Mouse (Mus musculus) midbrain, embryonic 13.5 days (tissue): ENCODE measurements at regions not wholly inside any gene's neighbourhood (a gene's known extent, or its start where the extent isn't known, plus 50 kb on each side); places are given as distances from the start of the nearest gene placed in this dataset.

Experiments
- ATAC-seq: fragments of 200-750 bp; cut with Nextera tagmentation; 2 replicates; pipeline ENCODE4 v1.8.0; 2017; ENCODE audit warnings: mild to moderate bottlenecking, moderate TSS enrichment, moderate library complexity
- H3K27ac ChIP-seq: fragments of 300-500 bp; sonication (generic); 2 replicates; pipeline ENCODE4 v1.5.1; 2015; ENCODE audit warnings: inconsistent platforms, mild to moderate bottlenecking, moderate library complexity
- H3K27me3 ChIP-seq: fragments of 300-500 bp; sonication (generic); 2 replicates; pipeline ENCODE4 v1.6.1; 2015; ENCODE audit warnings: mild to moderate bottlenecking, inconsistent platforms
- H3K36me3 ChIP-seq: fragments of 300-500 bp; sonication (generic); 2 replicates; pipeline ENCODE4 v1.6.1; 2015; ENCODE audit warnings: mild to moderate bottlenecking, inconsistent platforms
- H3K4me1 ChIP-seq: fragments of 300-500 bp; sonication (generic); replicated peaks from 2 replicates; pipeline ENCODE4 v1.6.1; 2015; ENCODE audit warnings: inconsistent platforms
- H3K4me2 ChIP-seq: fragments of 300-500 bp; sonication (generic); replicated peaks from 2 replicates; pipeline ENCODE4 v1.6.1; 2015; ENCODE audit warnings: moderate library complexity, mild to moderate bottlenecking, inconsistent platforms
- H3K4me3 ChIP-seq: fragments of 300-500 bp; sonication (generic); replicated peaks from 2 replicates; pipeline ENCODE4 v1.5.1; 2015; ENCODE audit warnings: mild to moderate bottlenecking, inconsistent platforms
- H3K9ac ChIP-seq: fragments of 300-500 bp; sonication (generic); replicated peaks from 2 replicates; pipeline ENCODE4 v1.6.1; 2015; ENCODE audit warnings: mild to moderate bottlenecking, inconsistent platforms
- H3K9me3 ChIP-seq: fragments of 300-500 bp; sonication (generic); 2 replicates; pipeline ENCODE4 v1.6.1; 2016; ENCODE audit warnings: mild to moderate bottlenecking, inconsistent platforms
- WGBS: fragments of 180-500 bp; shearing (Covaris S2); methylation state at CpG from one replicate; pipeline ENCODE4 v1.1.7; 2015; 5-methylcytosine and 5-hydroxymethylcytosine counted together

DNA sequence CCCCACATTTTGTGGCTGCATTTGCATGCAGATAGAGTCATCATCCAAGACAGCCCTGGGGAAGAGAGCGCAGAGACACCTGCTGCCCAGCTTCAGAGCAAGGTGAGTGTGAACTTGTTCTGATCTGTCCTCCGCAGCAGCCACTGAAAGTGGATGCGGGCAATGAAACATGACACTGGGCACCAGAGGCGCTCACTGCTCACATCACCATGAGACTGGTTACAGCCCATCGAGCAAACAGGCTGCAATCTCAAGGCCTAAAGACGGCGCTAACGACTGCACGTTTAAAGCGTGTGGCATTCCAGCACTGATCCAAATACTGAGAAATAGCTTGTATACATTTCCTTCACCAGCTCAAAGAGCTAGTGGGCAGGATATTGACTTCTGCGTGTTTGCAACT is 65.8 kb downstream of the Barhl2 start:
- no peak for ATAC-seq

DNA sequence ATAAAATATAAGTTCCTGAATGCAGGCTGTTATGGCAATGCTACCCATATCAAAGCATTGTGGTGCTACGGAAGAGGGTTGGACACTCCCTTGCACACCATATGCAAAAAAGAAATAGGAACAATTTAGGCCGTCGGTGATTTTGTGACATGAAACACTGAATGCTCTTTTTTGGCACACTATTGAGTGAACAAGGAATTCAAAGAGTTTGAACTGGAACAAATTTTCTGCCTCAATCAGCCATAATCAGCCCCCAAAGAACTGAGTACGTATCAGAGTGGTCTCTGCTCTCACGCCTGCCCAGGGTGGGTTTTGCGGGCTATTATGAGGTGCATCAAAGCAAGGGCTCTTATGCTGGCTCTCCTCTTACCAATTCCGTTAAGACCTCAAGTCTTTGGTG is 71.3 kb downstream of the Barhl2 start:
- ATAC-seq: no peak
- no peak overlapping the region; the same call in 1 of the 2 replicates for H3K27ac ChIP-seq
- H3K4me1 ChIP-seq: peaks cover 45% of the 10 kb centered on the region
- no peak overlapping the region for H3K9ac ChIP-seq
- 26% methylated on average over 7 of the region's 7 CpGs for WGBS
- H3K9me3 ChIP-seq: 0 out of 2 replicates have a peak, but pooled peaks cover 4% of the 10 kb centered on the region
- peak overlapping the region; percentile 17 for H3K4me2 ChIP-seq
- peaks cover 35% of the 10 kb centered on the region for H3K27me3 ChIP-seq
- peak overlapping the region; percentile 14; the same call in 1 of the 2 replicates for H3K4me3 ChIP-seq
- H3K36me3 ChIP-seq: no peaks in the 10 kb centered on the region

More for the DNA sequence above, 65.8 kb downstream of the Barhl2 start:
- Histone ChIP-seq H3K9ac (no peak overlapping the region), H3K4me2 (no peak overlapping the region), H3K9me3 (peaks cover 6% of the 10 kb centered on the region; the same call in 1 of the 2 replicates), H3K4me1 (peaks cover 8% of the 10 kb centered on the region), H3K36me3 (no peaks in the 10 kb centered on the region), H3K27me3 (peaks cover 19% of the 10 kb centered on the region), H3K27ac (no peak overlapping the region), H3K4me3 (no peak overlapping the region)
- WGBS: 73% methylated on average over 11 of the region's 11 CpGs

DNA sequence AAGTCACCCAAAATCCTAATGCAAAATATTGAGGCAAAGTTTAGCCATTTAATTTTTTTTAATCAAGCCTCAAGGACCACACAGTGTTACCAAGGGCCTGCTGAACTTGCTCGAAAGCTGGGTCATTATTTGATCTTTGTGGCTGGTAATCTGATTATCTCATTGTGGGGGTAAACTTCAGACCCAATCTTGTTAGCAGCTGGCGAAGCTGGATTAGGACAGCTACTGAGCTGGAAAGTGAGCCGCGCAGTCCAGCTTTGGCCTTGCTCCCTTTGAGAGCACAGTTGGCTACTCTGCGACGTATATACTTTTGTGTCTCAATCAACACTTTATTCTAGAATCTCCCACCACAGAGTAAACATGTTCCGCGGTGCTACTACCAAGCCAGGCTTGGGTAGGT is 72.1 kb downstream of the Barhl2 start:
- peaks cover 42% of the 10 kb centered on the region for H3K27me3 ChIP-seq
- 23% methylated on average over 8 of the region's 8 CpGs for WGBS

DNA sequence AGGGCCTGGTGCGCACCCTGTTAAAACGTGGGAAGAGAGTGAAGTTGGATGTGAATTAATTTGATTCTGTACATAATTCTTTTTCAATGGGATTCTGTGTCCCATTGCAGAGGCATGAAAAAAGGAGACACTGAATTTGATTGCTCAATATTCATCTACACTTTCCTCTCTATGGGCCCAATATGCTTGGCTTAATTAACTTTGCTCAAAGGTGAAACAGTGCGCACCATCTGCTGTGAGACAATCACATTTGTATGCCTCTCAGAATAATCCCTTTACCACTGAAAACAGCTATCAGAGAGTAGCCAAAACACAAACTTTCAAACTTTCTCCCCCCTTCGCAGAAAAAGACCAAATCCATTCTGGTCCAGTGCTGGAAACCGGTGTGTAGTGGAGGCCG is 72.7 kb downstream of the Barhl2 start:
- Histone ChIP-seq H3K4me2 (0 out of 2 replicates have a peak overlapping the region, but pooled peaks have one; percentile 5), H3K4me1 (peaks cover 45% of the 10 kb centered on the region), H3K9ac (no peak overlapping the region), H3K27me3 (peaks cover 45% of the 10 kb centered on the region), H3K9me3 (0 out of 2 replicates have a peak, but pooled peaks cover under 1% of the 10 kb centered on the region), H3K27ac (peak overlapping the region; percentile 44), H3K36me3 (no peaks in the 10 kb centered on the region), H3K4me3 (no peak overlapping the region)
- ATAC-seq: peak; percentile 60
- 10% methylated on average over 6 of the region's 6 CpGs for WGBS

More for the DNA sequence above, 72.1 kb downstream of the Barhl2 start:
- Histone ChIP-seq H3K4me2 (0 out of 2 replicates have a peak overlapping the region, but pooled peaks have one; percentile 5), H3K9ac (no peak overlapping the region), H3K36me3 (no peaks in the 10 kb centered on the region), H3K4me1 (peaks cover 45% of the 10 kb centered on the region), H3K4me3 (no peak overlapping the region), H3K9me3 (0 out of 2 replicates have a peak, but pooled peaks cover 4% of the 10 kb centered on the region), H3K27ac (peak overlapping the region; percentile 44; the same call in 1 of the 2 replicates)
- peak; percentile 55 for ATAC-seq

DNA sequence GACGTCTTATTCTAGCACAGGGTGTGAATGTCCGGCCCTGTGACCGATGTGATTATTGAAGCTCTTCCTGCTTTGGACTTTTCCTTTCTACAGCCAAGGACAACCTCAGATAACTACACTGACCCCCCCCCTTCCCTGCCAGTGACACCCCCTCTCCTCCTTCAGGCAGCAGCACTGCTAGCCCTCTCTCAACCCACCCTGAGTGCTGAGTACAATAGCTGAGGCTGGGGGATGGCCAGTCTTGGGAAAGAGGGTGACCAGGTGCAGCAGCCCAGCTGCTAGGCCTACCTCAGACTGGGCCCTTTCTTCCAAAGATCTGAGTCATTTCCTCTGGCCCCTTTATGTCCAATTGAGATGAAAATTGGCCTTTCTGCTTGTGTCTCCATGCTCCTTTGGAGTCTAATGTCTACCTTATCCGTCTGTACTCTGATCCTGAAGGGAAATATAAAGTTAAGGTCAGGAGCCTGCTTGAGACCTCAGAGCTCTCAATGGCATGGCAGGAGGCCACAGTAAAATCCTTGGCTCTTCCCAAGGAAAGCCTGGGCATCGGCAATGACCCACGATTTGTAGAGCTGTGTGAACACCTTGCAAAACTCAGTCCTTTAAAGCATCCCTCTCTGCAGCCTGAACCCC is 73.7 kb downstream of the Barhl2 start:
- Histone ChIP-seq H3K27me3 (peaks cover 46% of the 10 kb centered on the region), H3K9me3 (no peaks in the 10 kb centered on the region), H3K4me3 (no peak overlapping the region), H3K36me3 (no peaks in the 10 kb centered on the region), H3K4me2 (no peak overlapping the region), H3K9ac (no peak overlapping the region), H3K4me1 (peaks cover 45% of the 10 kb centered on the region), H3K27ac (peak overlapping the region; percentile 57)
- 19% methylated on average over 6 of the region's 6 CpGs for WGBS
- ATAC-seq: no peak; the same call in 1 of the 2 replicates

DNA sequence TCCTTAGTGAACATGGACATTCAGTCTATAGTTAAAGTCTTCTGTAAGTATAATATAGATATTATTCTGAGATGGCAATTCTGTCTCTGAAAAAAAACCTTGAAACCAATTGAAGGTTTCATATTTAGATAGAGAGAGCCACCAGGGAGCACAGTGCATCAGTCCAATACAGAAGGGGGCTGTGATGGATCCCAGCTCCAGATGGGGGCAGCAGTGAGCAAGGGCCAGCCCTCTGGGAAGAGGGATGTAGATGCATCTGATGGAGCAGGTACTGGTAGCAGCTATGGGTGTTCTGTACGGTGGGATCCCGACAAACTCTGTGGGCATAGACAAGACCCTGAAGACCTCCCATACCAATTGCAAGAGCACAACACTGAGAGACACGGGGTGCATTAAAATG is 76.0 kb downstream of the Barhl2 start:
- ATAC-seq: no peak
- H3K9me3 ChIP-seq: no peaks in the 10 kb centered on the region
- WGBS: 93% methylated on average over 3 of the region's 3 CpGs
- H3K27me3 ChIP-seq: peaks cover 40% of the 10 kb centered on the region
- no peak overlapping the region for H3K4me3 ChIP-seq
- H3K4me1 ChIP-seq: peaks cover 35% of the 10 kb centered on the region
- no peak overlapping the region for H3K4me2 ChIP-seq
- H3K27ac ChIP-seq: no peak overlapping the region
- no peak overlapping the region for H3K9ac ChIP-seq
- H3K36me3 ChIP-seq: no peaks in the 10 kb centered on the region

DNA sequence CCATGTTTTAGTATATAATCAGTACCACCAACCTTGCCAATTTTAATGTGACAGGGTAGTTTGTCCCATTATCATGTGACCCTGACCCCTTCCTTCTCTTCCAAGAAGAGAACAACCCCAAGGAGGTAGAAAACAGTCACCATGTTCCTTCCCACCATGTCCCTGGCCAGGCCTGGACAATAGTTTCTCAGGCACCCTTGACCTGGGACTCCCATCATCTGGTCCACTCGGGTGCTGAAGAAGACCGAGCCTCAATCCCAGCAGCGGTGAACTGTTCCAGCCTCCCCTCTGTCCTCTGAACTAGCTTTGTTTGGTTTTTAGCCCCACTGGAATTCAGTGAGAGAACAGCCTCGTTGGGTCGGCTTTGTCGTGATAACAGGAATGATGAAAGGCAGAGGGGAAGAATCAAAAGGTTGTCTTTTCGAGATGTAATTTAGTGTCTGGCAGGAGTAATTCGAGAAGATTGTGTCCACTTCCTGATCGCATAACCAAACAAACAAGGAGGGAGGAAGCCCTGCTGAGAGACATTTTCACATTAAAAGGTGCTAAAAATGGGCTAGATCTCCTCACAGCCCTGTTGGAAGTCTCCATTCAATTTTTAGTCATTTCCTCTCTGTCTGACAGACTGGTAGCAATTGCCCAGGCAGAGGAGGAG is 77.2 kb downstream of the Barhl2 start:
- no peak overlapping the region for H3K4me3 ChIP-seq
- H3K4me2 ChIP-seq: no peak overlapping the region
- no peaks in the 10 kb centered on the region for H3K36me3 ChIP-seq
- peaks cover 40% of the 10 kb centered on the region for H3K27me3 ChIP-seq
- no peak overlapping the region for H3K9ac ChIP-seq
- H3K27ac ChIP-seq: no peak overlapping the region
- H3K4me1 ChIP-seq: peaks cover 24% of the 10 kb centered on the region
- no peak for ATAC-seq
- WGBS: 36% methylated on average over 9 of the region's 9 CpGs
- no peaks in the 10 kb centered on the region for H3K9me3 ChIP-seq

DNA sequence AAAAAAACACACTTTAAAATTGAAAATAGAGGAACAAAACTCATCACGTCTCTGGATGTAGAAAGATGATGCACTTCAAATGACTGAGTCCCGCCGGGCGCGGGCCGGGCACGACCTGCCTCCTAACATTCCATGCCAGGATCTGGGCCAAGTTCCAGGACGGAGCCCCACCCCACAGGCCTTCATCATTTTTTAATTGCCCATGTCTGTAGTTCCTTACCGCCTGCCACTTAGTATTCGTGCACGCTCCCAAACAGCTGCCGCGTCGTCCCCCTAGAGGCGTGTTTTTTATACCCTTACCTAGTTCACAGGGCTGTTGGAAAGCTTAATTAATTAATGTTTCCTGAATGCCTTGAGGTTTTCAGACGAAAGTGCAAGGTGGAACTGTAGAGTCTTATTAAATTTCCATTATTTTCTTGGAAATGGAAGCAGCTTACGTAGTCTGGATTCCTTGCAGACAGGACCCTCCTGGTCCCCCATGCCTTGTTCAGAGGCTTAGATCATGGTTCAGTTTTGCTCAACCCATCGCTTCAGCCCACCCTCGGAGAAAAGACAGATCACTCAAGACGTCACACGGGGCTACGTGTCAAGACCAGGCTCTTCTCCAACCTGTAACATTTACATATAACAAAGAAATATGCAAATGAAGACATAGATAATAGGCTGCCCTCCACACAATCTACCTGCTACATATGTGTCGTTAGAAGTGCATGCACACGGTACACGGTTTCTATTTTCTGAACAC is 81.0 kb downstream of the Barhl2 start:
- no peak overlapping the region for H3K27ac ChIP-seq
- no peak overlapping the region for H3K4me3 ChIP-seq
- peak; percentile 81; the same call in 1 of the 2 replicates for ATAC-seq
- no peak overlapping the region for H3K9ac ChIP-seq
- no peaks in the 10 kb centered on the region for H3K9me3 ChIP-seq
- WGBS: 68% methylated on average over 25 of the region's 25 CpGs
- H3K4me2 ChIP-seq: no peak overlapping the region
- peaks cover 20% of the 10 kb centered on the region; the same call in 1 of the 2 replicates for H3K27me3 ChIP-seq
- no peaks in the 10 kb centered on the region for H3K36me3 ChIP-seq
- no peaks in the 10 kb centered on the region for H3K4me1 ChIP-seq

DNA sequence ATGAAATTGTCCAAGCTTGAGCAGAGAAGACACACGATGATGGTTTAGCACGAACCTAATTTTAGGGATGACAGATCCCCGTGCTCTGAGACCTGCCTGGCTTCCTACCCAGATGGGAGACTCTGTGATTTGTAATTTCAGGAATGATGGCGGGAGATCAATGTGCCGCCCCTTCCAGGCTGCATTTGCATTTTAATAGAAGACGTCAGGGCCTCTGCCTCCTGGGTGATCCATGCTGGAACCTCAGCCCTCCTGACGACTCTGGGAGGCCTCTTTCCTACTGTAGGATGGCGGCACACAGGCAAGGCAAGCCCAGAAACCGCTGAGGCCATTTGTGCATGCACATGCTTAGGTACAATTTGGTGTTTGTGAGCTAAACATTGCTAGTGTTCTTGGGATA is 90.1 kb downstream of the Barhl2 start:
- H3K9ac ChIP-seq: no peak overlapping the region
- H3K4me2 ChIP-seq: no peak overlapping the region
- H3K9me3 ChIP-seq: no peaks in the 10 kb centered on the region
- peaks cover 5% of the 10 kb centered on the region for H3K4me1 ChIP-seq
- H3K4me3 ChIP-seq: no peak overlapping the region
- H3K27me3 ChIP-seq: peaks cover 14% of the 10 kb centered on the region; the same call in 1 of the 2 replicates
- WGBS: 18% methylated on average over 9 of the region's 9 CpGs
- no peak overlapping the region for H3K27ac ChIP-seq
- H3K36me3 ChIP-seq: no peaks in the 10 kb centered on the region
- 0 out of 2 replicates have a peak, but pooled peaks have one; percentile 45 for ATAC-seq

DNA sequence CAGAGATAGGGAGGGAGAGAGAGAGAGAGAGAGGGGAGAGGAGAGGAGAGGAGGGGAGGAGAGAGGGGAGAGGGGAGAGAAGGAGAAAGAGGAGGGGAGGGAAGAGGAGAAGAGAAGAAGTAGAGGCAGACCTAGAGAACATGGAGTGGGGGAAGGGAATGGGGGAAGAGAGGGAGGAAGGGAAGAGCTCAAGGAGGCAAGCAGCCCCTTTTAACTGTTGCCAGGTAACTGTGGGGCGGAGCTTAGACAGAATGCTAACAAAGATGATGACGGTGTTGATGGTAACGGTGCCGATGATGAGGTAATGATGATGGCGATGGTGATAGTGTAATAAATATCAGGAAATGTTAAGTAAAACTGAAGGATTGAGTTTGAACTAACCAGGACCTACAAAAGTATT is 90.7 kb downstream of the Barhl2 start:
- Histone ChIP-seq H3K4me1 (peaks cover 5% of the 10 kb centered on the region), H3K4me3 (no peak overlapping the region), H3K9me3 (no peaks in the 10 kb centered on the region), H3K4me2 (no peak overlapping the region), H3K9ac (no peak overlapping the region), H3K27ac (no peak overlapping the region), H3K36me3 (no peaks in the 10 kb centered on the region), H3K27me3 (peaks cover 14% of the 10 kb centered on the region; the same call in 1 of the 2 replicates)
- 60% methylated on average over 5 of the region's 5 CpGs for WGBS
- no peak for ATAC-seq

DNA sequence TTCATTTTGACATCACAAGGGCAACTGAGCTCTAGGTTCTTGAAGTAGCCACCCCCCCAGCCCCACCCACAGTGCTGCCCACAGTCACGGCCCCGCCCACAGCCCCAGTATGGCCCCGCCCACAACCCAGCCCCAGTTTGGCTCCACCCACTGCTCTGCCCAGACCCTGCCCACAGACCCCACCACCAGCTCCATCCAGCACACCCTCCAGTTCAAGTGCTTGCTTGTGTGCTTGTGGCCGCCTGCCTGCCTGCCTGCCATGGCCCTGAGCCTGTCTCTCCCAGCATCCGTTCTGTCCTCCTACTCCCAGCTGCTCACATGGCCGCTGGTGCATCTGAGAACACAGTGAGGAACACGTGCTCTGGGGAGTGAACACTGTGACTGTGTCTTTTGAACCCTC is 92.0 kb downstream of the Barhl2 start:
- Histone ChIP-seq H3K9me3 (no peaks in the 10 kb centered on the region), H3K4me1 (peaks cover 5% of the 10 kb centered on the region), H3K27ac (no peak overlapping the region), H3K9ac (no peak overlapping the region), H3K27me3 (peaks cover 14% of the 10 kb centered on the region; the same call in 1 of the 2 replicates), H3K4me3 (no peak overlapping the region), H3K4me2 (no peak overlapping the region), H3K36me3 (no peaks in the 10 kb centered on the region)
- no peak for ATAC-seq
- WGBS: 83% methylated on average over 7 of the region's 7 CpGs

DNA sequence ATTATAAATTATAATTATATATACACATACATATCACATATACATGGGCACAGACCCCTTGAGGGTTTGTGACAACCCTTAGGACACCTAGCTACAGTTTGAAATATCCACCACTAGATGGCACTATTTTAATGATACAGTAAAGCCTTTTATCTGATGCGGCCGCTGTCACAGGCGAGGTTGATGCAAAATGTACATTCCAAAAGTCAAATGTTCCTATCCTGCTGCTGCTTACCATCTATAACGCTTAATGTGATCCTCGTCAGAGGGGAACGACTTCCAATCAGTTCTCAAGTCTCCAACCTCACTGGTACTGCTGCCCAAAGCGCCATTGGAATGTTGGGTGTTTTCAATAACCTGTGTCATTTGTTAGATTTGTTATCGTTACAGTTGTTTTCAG is 92.9 kb downstream of the Barhl2 start:
- peaks cover 14% of the 10 kb centered on the region; the same call in 1 of the 2 replicates for H3K27me3 ChIP-seq
- ATAC-seq: no peak
- no peak overlapping the region for H3K9ac ChIP-seq
- 46% methylated on average over 8 of the region's 8 CpGs for WGBS
- no peaks in the 10 kb centered on the region for H3K9me3 ChIP-seq
- no peaks in the 10 kb centered on the region for H3K36me3 ChIP-seq
- H3K27ac ChIP-seq: no peak overlapping the region
- peaks cover 5% of the 10 kb centered on the region for H3K4me1 ChIP-seq
- H3K4me2 ChIP-seq: no peak overlapping the region
- no peak overlapping the region for H3K4me3 ChIP-seq
